Mouse (Mus musculus) mouse embryonic stem cell (cell line): ENCODE results near the gene Tex264.

Experiments used
- in situ Hi-C, 2 experiments: fragments of 300-500 bp; cut with MboI; formaldehyde crosslinking; loops; 1 replicate in 1 of 2; 3 replicates in 1 of 2; pipeline ENCODE4 v1.14.3; 2019 to 2020; ENCODE audit warnings: low sequenced_read_pairs in 2 of 2, low pct_unique_long_range_greater_than_20kb in 1 of 2, mixed read lengths in 1 of 2; ENCODE audit not compliant: unreplicated experiment in 1 of 2

The Tex264 gene

GRCm38 (mm10) chr9:106626282-106626681 is 59.4 kb downstream of the Tex264 start, which contains the start of gene Iqcf6:
TSS of gene Iqcf6 (plus strand) at chr9:106626582.
- in situ Hi-C loops = no loop called here

- in situ Hi-C loops = no loop called here
These were observed 68.2 kb downstream of the Tex264 start for GRCm38 (mm10) chr9:106617496-106617895.

- in situ Hi-C loops = no loop called here
These were observed 69.4 kb downstream of the Tex264 start for GRCm38 (mm10) chr9:106616306-106616705.

GRCm38 (mm10) chr9:106614616-106615015 is 71.1 kb downstream of the Tex264 start:
- in situ Hi-C loops = no loop called here

GRCm38 (mm10) chr9:106613951-106614350 is 71.8 kb downstream of the Tex264 start:
- in situ Hi-C loops = no loop called here

- in situ Hi-C loops = no loop called here
These were observed 75.0 kb downstream of the Tex264 start for GRCm38 (mm10) chr9:106610727-106611126.
